Mouse (Mus musculus) MEL (cell line): ENCODE measurements at regions not wholly inside any gene's neighbourhood (a gene's known extent, or its start where the extent isn't known, plus 50 kb on each side); places are given as distances from the start of the nearest gene placed in this dataset.

ENCODE experiments used
- DNase-seq: peaks from one replicate; pipeline ENCODE4 v3.0.0; 2011; ENCODE audit warnings: low read depth, low spot score
- H3K27ac ChIP-seq: 2 replicates; pipeline ENCODE4 v1.5.1; 2012; ENCODE audit warnings: low read depth, mild to moderate bottlenecking, control low read depth, low read length, moderate library complexity; ENCODE audit not compliant: control insufficient read depth
- H3K27me3 ChIP-seq, 2 experiments: fragments of 150-350 bp in 1 of 2; sonication (generic) in 1 of 2; 2 replicates each; pipeline ENCODE4 v1.6.1; 2012; ENCODE audit warnings: low read length in 2 of 2, mild to moderate bottlenecking in 2 of 2, improper control_type of control experiment in 1 of 2, moderate library complexity in 1 of 2; ENCODE audit not compliant: insufficient read depth in 2 of 2, control insufficient read depth in 1 of 2
- H3K36me3 ChIP-seq, 2 experiments: 2 replicates each; pipeline ENCODE4 v1.6.1; 2012 to 2014; ENCODE audit warnings: low read length in 2 of 2, improper control_type of control experiment in 1 of 2, inconsistent platforms in 1 of 2, mild to moderate bottlenecking in 1 of 2; ENCODE audit not compliant: insufficient read depth in 2 of 2, control insufficient read depth in 1 of 2
- H3K4me1 ChIP-seq, 2 experiments: fragments of 150-350 bp in 1 of 2; sonication (generic) in 1 of 2; 2 replicates each; pipeline ENCODE4 v1.6.1; 2012; ENCODE audit warnings: low read length in 2 of 2, improper control_type of control experiment in 1 of 2, mild to moderate bottlenecking in 1 of 2; ENCODE audit not compliant: insufficient read depth in 2 of 2, control insufficient read depth in 1 of 2
- H3K4me3 ChIP-seq, 2 experiments: fragments of 150-350 bp in 1 of 2; sonication (generic) in 1 of 2; 2 replicates each; pipeline ENCODE4 v1.5.1; 2012; ENCODE audit warnings: low read depth in 2 of 2, low read length in 2 of 2, mild to moderate bottlenecking in 2 of 2, moderate library complexity in 2 of 2, control low read depth in 1 of 2, improper control_type of control experiment in 1 of 2; ENCODE audit not compliant: control insufficient read depth in 1 of 2, insufficient read depth in 1 of 2
- H3K79me2 ChIP-seq: 2 replicates; pipeline ENCODE4 v1.6.1; 2012; ENCODE audit warnings: mild to moderate bottlenecking, low read length, moderate library complexity; ENCODE audit not compliant: control insufficient read depth, poor library complexity, insufficient read depth
- H3K9ac ChIP-seq: 2 replicates; pipeline ENCODE4 v1.6.1; 2012; ENCODE audit warnings: low read depth, mild to moderate bottlenecking, control low read depth, low read length, moderate library complexity; ENCODE audit not compliant: control insufficient read depth, poor library complexity, severe bottlenecking
- H3K9me3 ChIP-seq: fragments of 150-350 bp; sonication (generic); replicated peaks from 2 replicates; pipeline ENCODE4 v1.6.1; 2012; ENCODE audit warnings: mild to moderate bottlenecking, low read length, improper control_type of control experiment, moderate library complexity; ENCODE audit not compliant: insufficient read depth
- BHLHE40 ChIP-seq: IDR thresholded peaks from 2 replicates; pipeline ENCODE4 v1.6.1; 2012; ENCODE audit warnings: low read depth, mild to moderate bottlenecking, inconsistent platforms, low read length, improper control_type of control experiment, borderline replicate concordance
- CHD1 ChIP-seq: IDR thresholded peaks from 2 replicates; pipeline ENCODE4 v1.6.1; 2012; ENCODE audit warnings: low read depth, mild to moderate bottlenecking, inconsistent platforms, low read length, improper control_type of control experiment
- CHD2 ChIP-seq: IDR thresholded peaks from 2 replicates; pipeline ENCODE4 v1.6.1; 2011; ENCODE audit warnings: low read length, improper control_type of control experiment
- CTCF ChIP-seq, 3 experiments: IDR thresholded peaks in 2 of 3; conservative IDR thresholded peaks in 1 of 3; 2 replicates each; pipeline ENCODE4 v1.5.1; 2011 to 2012; ENCODE audit warnings: low read length in 3 of 3, low read depth in 2 of 3, mild to moderate bottlenecking in 2 of 3, improper control_type of control experiment in 1 of 3, inconsistent platforms in 1 of 3, mixed read lengths in 1 of 3, moderate library complexity in 1 of 3; ENCODE audit not compliant: control insufficient read depth in 1 of 3, insufficient read depth in 1 of 3, poor library complexity in 1 of 3, severe bottlenecking in 1 of 3
- E2F4 ChIP-seq: IDR thresholded peaks from 2 replicates; pipeline ENCODE4 v1.6.1; 2011; ENCODE audit warnings: low read depth, low read length, improper control_type of control experiment, borderline replicate concordance
- ELF1 ChIP-seq: IDR thresholded peaks from 2 replicates; pipeline ENCODE4 v1.6.1; 2014; ENCODE audit warnings: low read depth, mild to moderate bottlenecking, inconsistent platforms, low read length, improper control_type of control experiment, moderate library complexity
- ETS1 ChIP-seq: IDR thresholded peaks from 2 replicates; pipeline ENCODE4 v1.6.1; 2012; ENCODE audit warnings: low read depth, mild to moderate bottlenecking, inconsistent platforms, low read length, improper control_type of control experiment, moderate library complexity
- GABPA ChIP-seq: IDR thresholded peaks from 2 replicates; pipeline ENCODE4 v1.6.1; 2012; ENCODE audit warnings: low read depth, mild to moderate bottlenecking, inconsistent platforms, low read length, improper control_type of control experiment, moderate library complexity
- GATA1 ChIP-seq: IDR thresholded peaks from 2 replicates; pipeline ENCODE4 v1.6.1; 2011; ENCODE audit warnings: low read depth, low read length, improper control_type of control experiment
- HCFC1 ChIP-seq: IDR thresholded peaks from 2 replicates; pipeline ENCODE4 v1.6.1; 2012; ENCODE audit warnings: low read depth, mild to moderate bottlenecking, inconsistent platforms, low read length, improper control_type of control experiment, moderate library complexity
- KAT2A ChIP-seq: conservative IDR thresholded peaks from 2 replicates; pipeline ENCODE4 v1.6.1; 2012; ENCODE audit warnings: low read depth, low read length, improper control_type of control experiment, inconsistent platforms
- MAX ChIP-seq: IDR thresholded peaks from 2 replicates; pipeline ENCODE4 v1.6.1; 2011; ENCODE audit warnings: low read length, improper control_type of control experiment
- MAZ ChIP-seq: IDR thresholded peaks from 2 replicates; pipeline ENCODE4 v1.6.1; 2012; ENCODE audit warnings: low read depth, mild to moderate bottlenecking, inconsistent platforms, low read length, improper control_type of control experiment
- MEF2A ChIP-seq: IDR thresholded peaks from 2 replicates; pipeline ENCODE4 v1.6.1; 2014; ENCODE audit warnings: low read depth, mild to moderate bottlenecking, inconsistent platforms, low read length, improper control_type of control experiment; ENCODE audit not compliant: poor library complexity, insufficient replicate concordance, severe bottlenecking; ENCODE audit errors: extremely low read depth
- MXI1 ChIP-seq: IDR thresholded peaks from 2 replicates; pipeline ENCODE4 v1.6.1; 2011; ENCODE audit warnings: mild to moderate bottlenecking, low read depth, low read length, improper control_type of control experiment
- MYC ChIP-seq: IDR thresholded peaks from 2 replicates; pipeline ENCODE4 v1.6.1; 2011; ENCODE audit warnings: low read depth, mild to moderate bottlenecking, low read length, improper control_type of control experiment, moderate library complexity
- NELFE ChIP-seq: IDR thresholded peaks from 2 replicates; pipeline ENCODE4 v1.6.1; 2011; ENCODE audit warnings: low read depth, low read length, improper control_type of control experiment
- POLR2A ChIP-seq, 2 experiments: IDR thresholded peaks; 2 replicates each; pipeline ENCODE4 v1.6.1; 2011 to 2012; ENCODE audit warnings: low read length in 2 of 2, mild to moderate bottlenecking in 2 of 2, control low read depth in 1 of 2, improper control_type of control experiment in 1 of 2, low read depth in 1 of 2, moderate library complexity in 1 of 2; ENCODE audit not compliant: control insufficient read depth in 1 of 2, insufficient read depth in 1 of 2, poor library complexity in 1 of 2
- POLR2AphosphoS2 ChIP-seq: IDR thresholded peaks from 2 replicates; pipeline ENCODE4 v1.6.1; 2011; ENCODE audit warnings: low read length, improper control_type of control experiment
- POLR2AphosphoS5 ChIP-seq: IDR thresholded peaks from 2 replicates; pipeline ENCODE4 v1.6.1; 2012; ENCODE audit warnings: low read depth, borderline replicate concordance, mild to moderate bottlenecking, inconsistent platforms, low read length, moderate library complexity, mixed read lengths
- RAD21 ChIP-seq: IDR thresholded peaks from 2 replicates; pipeline ENCODE4 v1.6.1; 2011; ENCODE audit warnings: mild to moderate bottlenecking, low read depth, low read length, improper control_type of control experiment
- RCOR1 ChIP-seq: IDR thresholded peaks from 2 replicates; pipeline ENCODE4 v1.6.1; 2012; ENCODE audit warnings: low read depth, mild to moderate bottlenecking, inconsistent platforms, low read length, improper control_type of control experiment
- SIN3A ChIP-seq: IDR thresholded peaks from 2 replicates; pipeline ENCODE4 v1.6.1; 2012; ENCODE audit warnings: low read length, improper control_type of control experiment, inconsistent platforms
- SMC3 ChIP-seq: IDR thresholded peaks from 2 replicates; pipeline ENCODE4 v1.6.1; 2011; ENCODE audit warnings: low read depth, low read length, improper control_type of control experiment
- TBP ChIP-seq: IDR thresholded peaks from 2 replicates; pipeline ENCODE4 v1.8.0; 2011; ENCODE audit warnings: low read depth, low read length, improper control_type of control experiment
- TCF12 ChIP-seq: IDR thresholded peaks from 2 replicates; pipeline ENCODE4 v1.6.1; 2014; ENCODE audit warnings: low read depth, mild to moderate bottlenecking, inconsistent platforms, low read length, improper control_type of control experiment, moderate library complexity
- UBTF ChIP-seq: IDR thresholded peaks from 2 replicates; pipeline ENCODE4 v1.6.1; 2012; ENCODE audit warnings: low read depth, mild to moderate bottlenecking, inconsistent platforms, low read length, improper control_type of control experiment, moderate library complexity, borderline replicate concordance; ENCODE audit not compliant: insufficient read depth
- USF1 ChIP-seq: IDR thresholded peaks from 2 replicates; pipeline ENCODE4 v1.6.1; 2014; ENCODE audit warnings: low read depth, mild to moderate bottlenecking, inconsistent platforms, low read length, improper control_type of control experiment, moderate library complexity
- USF2 ChIP-seq, 2 experiments: IDR thresholded peaks; 2 replicates each; pipeline ENCODE4 v1.6.1; 2011 to 2012; ENCODE audit warnings: improper control_type of control experiment in 2 of 2, low read length in 2 of 2, borderline replicate concordance in 1 of 2, inconsistent platforms in 1 of 2, low read depth in 1 of 2, mild to moderate bottlenecking in 1 of 2; ENCODE audit not compliant: insufficient read depth in 1 of 2
- ZC3H11A ChIP-seq: IDR thresholded peaks from 2 replicates; pipeline ENCODE4 v1.6.1; 2012; ENCODE audit warnings: low read depth, mild to moderate bottlenecking, inconsistent platforms, low read length, improper control_type of control experiment
- ZNF384 ChIP-seq: IDR thresholded peaks from 2 replicates; pipeline ENCODE4 v1.6.1; 2012; ENCODE audit warnings: low read depth, mild to moderate bottlenecking, inconsistent platforms, low read length, improper control_type of control experiment

DNA sequence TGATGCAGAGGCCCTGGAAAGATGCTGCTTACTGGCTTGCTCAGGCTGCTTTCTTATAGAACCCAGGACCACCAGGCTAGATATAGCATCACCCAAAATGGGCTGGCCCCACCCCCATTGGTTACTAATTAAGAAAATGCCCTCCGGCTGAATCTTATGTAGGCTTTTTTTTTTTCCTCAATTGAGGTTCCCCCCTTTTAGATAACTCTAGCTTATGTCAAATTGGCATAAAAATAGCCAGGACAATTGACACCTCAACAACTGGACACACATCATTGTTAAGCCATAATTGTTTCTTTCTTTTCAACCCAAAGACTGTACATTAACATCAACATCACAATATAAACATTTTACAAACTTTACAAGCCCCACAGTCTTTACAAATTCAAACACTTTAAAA is 630.8 kb upstream of the Adam5 start:
- Histone ChIP-seq H3K27me3 (peaks cover 0 to 1% of the 10 kb centered on the region in 2 experiments; a peak in 2 of 4 replicates), H3K79me2 (no peaks in the 10 kb centered on the region), H3K27ac (no peak overlapping the region), H3K9me3 (no peaks in the 10 kb centered on the region), H3K4me1 (no peaks in the 10 kb centered on the region), H3K9ac (no peak overlapping the region), H3K36me3 (peaks cover 0 to 2% of the 10 kb centered on the region in 2 experiments; a peak in 1 of 4 replicates), H3K4me3 (no peak overlapping the region)
- no peak for DNase-seq
- TF ChIP-seq RAD21 (no peak), CHD2 (no peak), KAT2A (no peak), NELFE (no peak), ELF1 (no peak), UBTF (no peak), CHD1 (no peak), GATA1 (no peak), MYC (no peak), SIN3A (no peak), MEF2A (no peak), MXI1 (no peak), ZNF384 (no peak), HCFC1 (no peak), ETS1 (no peak), CTCF (IDR thresholded peaks at IDR 0.05 in 2 of 3, conservative IDR thresholded peaks at IDR 0.05 in 1 of 3; ENCODE audit: control insufficient read depth in 1 of 3, insufficient read depth in 1 of 3, low read depth in 2 of 3, low read length in 3 of 3, poor library complexity in 1 of 3, severe bottlenecking in 1 of 3) (no peak), MAX (no peak), BHLHE40 (no peak), E2F4 (no peak), USF1 (no peak)

DNA sequence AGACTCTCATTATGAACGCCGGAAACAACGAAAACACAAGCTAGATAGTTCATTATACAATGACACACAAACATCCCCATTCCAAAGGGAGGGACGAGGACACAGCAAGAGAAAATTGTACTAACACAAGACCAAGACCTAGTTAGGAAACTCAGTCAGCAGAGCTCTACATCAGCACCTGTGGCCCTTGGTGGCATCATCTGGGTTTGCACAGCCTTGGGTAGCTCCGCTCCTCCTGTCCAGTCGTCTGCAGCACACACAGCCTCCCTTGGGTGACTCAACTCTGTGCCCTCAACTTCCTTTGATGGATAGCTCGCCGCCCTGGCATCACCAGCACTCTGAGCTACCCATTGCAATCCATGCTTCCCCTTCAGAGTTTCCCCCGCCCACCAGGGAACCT is 629.7 kb upstream of the Adam5 start:
- no peak overlapping the region for H3K4me3 ChIP-seq
- no peak for DNase-seq
- H3K27ac ChIP-seq = no peak overlapping the region
- H3K9me3 ChIP-seq = no peaks in the 10 kb centered on the region
- H3K9ac ChIP-seq = no peak overlapping the region
- peaks cover 0 to 2% of the 10 kb centered on the region in 2 experiments; a peak in 2 of 4 replicates for H3K4me1 ChIP-seq
- H3K36me3 ChIP-seq = peaks cover 0 to 3% of the 10 kb centered on the region in 2 experiments; a peak in 2 of 4 replicates
- H3K27me3 ChIP-seq = no peaks in the 10 kb centered on the region; a peak in 1 of 4 replicates
- TF ChIP-seq KAT2A = no peak
- TF ChIP-seq CHD2 = no peak
- no peak for TF ChIP-seq POLR2A (IDR thresholded peaks at IDR 0.05; ENCODE audit: control insufficient read depth in 1 of 2, insufficient read depth in 1 of 2, low read depth in 1 of 2, low read length in 2 of 2, poor library complexity in 1 of 2)
- no peak for TF ChIP-seq NELFE
- no peak for TF ChIP-seq MAX
- TF ChIP-seq SMC3 = no peak
- TF ChIP-seq BHLHE40 = no peak
- TF ChIP-seq MEF2A = no peak
- TF ChIP-seq ZC3H11A = no peak
- no peak for TF ChIP-seq RCOR1
- no peak for TF ChIP-seq E2F4
- no peak for TF ChIP-seq UBTF
- no peak for TF ChIP-seq GABPA
- no peak for TF ChIP-seq MAZ
- TF ChIP-seq USF2 (IDR thresholded peaks at IDR 0.05; ENCODE audit: borderline replicate concordance in 1 of 2, insufficient read depth in 1 of 2, low read depth in 1 of 2, low read length in 2 of 2) = no peak
- no peak for TF ChIP-seq SIN3A
- TF ChIP-seq POLR2AphosphoS5 = no peak
- no peak for TF ChIP-seq POLR2AphosphoS2
- no peak for TF ChIP-seq TCF12
- no peak for TF ChIP-seq TBP
- H3K79me2 ChIP-seq = no peaks in the 10 kb centered on the region
